In genomic region chr8:46931267-46931666, GRCm38 (mm10) we compare ENCODE assay signal across 23 mouse cellular contexts. TPM values are rescaled to one million over a fixed set of nuclear protein-coding genes. Genes with fewer than 3 reads are reported as not detected.
DNase-seq lines count a peak whose midpoint lies in the region; ATAC-seq and TF ChIP-seq lines count a peak whose summit lies in the region.
"Had no signal": no experiment of that assay in that cellular context is flagged by ENCODE, and none has a peak within 500 bp of the region (broad histone marks: within the 10 kb centered on the region; RNA-seq: fewer than 3 reads in every experiment).

No protein-coding gene starts in this region.

- no peak for TF ChIP-seq CTCF in heart, adult 2 months (IDR thresholded peaks at IDR 0.05)
- no peak for TF ChIP-seq CTCF in stomach, postnatal 0 days (IDR thresholded peaks at IDR 0.05; ENCODE audit: low read depth)

- intact Hi-C loops in heart, adult 2 months (cut with DNase I), result loop anchor here (5.0 kb wide), 2 partner anchors 39 to 84 kb away; no protein-coding TSS in a partner anchor

- H3K9me3 ChIP-seq in stomach, embryonic 15.5 days, result no peaks in the 10 kb centered on the region
- H3K9me3 ChIP-seq in stomach, postnatal 0 days (ENCODE audit: control insufficient read depth, low read length), result no peaks in the 10 kb centered on the region
- H3K9me3 ChIP-seq: intestine, embryonic 15.5 days; limb, embryonic 10.5 days; midbrain, embryonic 15.5 days had no signal

- WGBS in heart, adult 2 months, result 84% methylated on average over 6 of the region's 6 CpGs
- WGBS in stomach, embryonic 15.5 days, result 86% methylated on average over 6 of the region's 6 CpGs
- 80% methylated on average over 6 of the region's 6 CpGs for WGBS in stomach, postnatal 0 days

- TF ChIP-seq POLR2A in heart, adult 2 months (IDR thresholded peaks at IDR 0.05; ENCODE audit: insufficient read depth, low read depth, low read length), result no peak

- H3K4me3 ChIP-seq in heart, adult 2 months, result no peak overlapping the region
- no peak overlapping the region for H3K4me3 ChIP-seq in stomach, embryonic 15.5 days (replicated peaks)
- no peak overlapping the region for H3K4me3 ChIP-seq in stomach, postnatal 0 days (ENCODE audit: low read depth, low read length)
- H3K4me3 ChIP-seq: gastrocnemius, adult 2 months; intestine, embryonic 15.5 days; layer of hippocampus, adult 2 months; left cerebral cortex, adult 2 months; limb, embryonic 10.5 days; midbrain, embryonic 15.5 days had no signal

- DNase-seq in heart, adult 2 months, result no peak
- DNase-seq in heart, postnatal 4 days, result no peak
- DNase-seq in stomach, postnatal 0 days (ENCODE audit: low spot score), result no peak
- no peak for DNase-seq in right cerebral cortex, postnatal 25 days
- DNase-seq in ovary, postnatal 10 days (ENCODE audit: low spot score), result no peak
- DNase-seq: adrenal gland, postnatal 36 days; cerebellum, adult 9-11 months; gastrocnemius, adult 2 months; right cerebral cortex, adult 18-20 months; spleen, adult 18-20 months; thymus, postnatal 4 days had no signal

- no peak for TF ChIP-seq EP300 in heart, adult 2 months (IDR thresholded peaks at IDR 0.05; ENCODE audit: insufficient read depth, low read depth, low read length)
- no peak for TF ChIP-seq EP300 in stomach, postnatal 0 days (optimal IDR thresholded peaks at IDR 0.05)

- H3K9ac ChIP-seq in heart, adult 2 months (ENCODE audit: low read depth, low read length), result no peak overlapping the region
- H3K9ac ChIP-seq in stomach, embryonic 15.5 days, result no peak overlapping the region
- no peak overlapping the region for H3K9ac ChIP-seq in stomach, postnatal 0 days (ENCODE audit: low read length)
- H3K9ac ChIP-seq: hindbrain, embryonic 14.5 days; intestine, embryonic 15.5 days; liver, embryonic 14.5 days; midbrain, embryonic 15.5 days had no signal

- no peaks in the 10 kb centered on the region for H3K36me3 ChIP-seq in heart, adult 2 months (ENCODE audit: control insufficient read depth, insufficient read depth, low read length)
- no peaks in the 10 kb centered on the region for H3K36me3 ChIP-seq in stomach, embryonic 15.5 days
- H3K36me3 ChIP-seq in stomach, postnatal 0 days (ENCODE audit: control insufficient read depth, insufficient read depth, low read length), result no peaks in the 10 kb centered on the region
- H3K36me3 ChIP-seq: intestine, embryonic 15.5 days; limb, embryonic 10.5 days; midbrain, embryonic 15.5 days had no signal

- no peaks in the 10 kb centered on the region for H3K79me2 ChIP-seq in heart, adult 2 months (replicated peaks; ENCODE audit: control insufficient read depth, insufficient read depth, low read length)

- ATAC-seq in stomach, embryonic 15.5 days (ENCODE audit: insufficient read depth, low FRiP score, low read depth), result no peak
- no peak for ATAC-seq in stomach, postnatal 0 days (ENCODE audit: low FRiP score, low TSS enrichment)
- peak; percentile 56 for ATAC-seq in megakaryocyte, adult 5-6 weeks (ENCODE audit: poor library complexity, severe bottlenecking)
- ATAC-seq: activated CD4-positive, CD25-positive, alpha-beta regulatory T cell, adult 4 months; forebrain, embryonic 16.5 days; intestine, embryonic 15.5 days; midbrain, embryonic 15.5 days; Patski had no signal

- peaks cover 3% of the 10 kb centered on the region for H3K4me1 ChIP-seq in heart, adult 2 months (ENCODE audit: control insufficient read depth, insufficient read depth, low read length)
- no peaks in the 10 kb centered on the region; the same call in 1 of the 2 replicates for H3K4me1 ChIP-seq in stomach, embryonic 15.5 days
- no peaks in the 10 kb centered on the region for H3K4me1 ChIP-seq in stomach, postnatal 0 days (replicated peaks; ENCODE audit: control insufficient read depth, insufficient read depth)
- H3K4me1 ChIP-seq: midbrain, embryonic 15.5 days had no signal

- no peaks in the 10 kb centered on the region for H3K27me3 ChIP-seq in heart, adult 2 months (ENCODE audit: control insufficient read depth, insufficient read depth, low read length)
- H3K27me3 ChIP-seq in stomach, embryonic 15.5 days (replicated peaks), result no peaks in the 10 kb centered on the region
- H3K27me3 ChIP-seq in stomach, postnatal 0 days (ENCODE audit: control insufficient read depth, insufficient read depth, low read length), result no peaks in the 10 kb centered on the region
- H3K27me3 ChIP-seq: intestine, embryonic 15.5 days; midbrain, embryonic 15.5 days; Patski had no signal

- no peak overlapping the region for H3K4me2 ChIP-seq in stomach, embryonic 15.5 days
- no peak overlapping the region for H3K4me2 ChIP-seq in stomach, postnatal 0 days (replicated peaks; ENCODE audit: low read depth)
- H3K4me2 ChIP-seq: hindbrain, embryonic 14.5 days; intestine, embryonic 15.5 days; midbrain, embryonic 15.5 days had no signal

- H3K27ac ChIP-seq in heart, adult 2 months, result peak overlapping the region; percentile 31; the same call in 1 of the 2 replicates
- 0 out of 2 replicates have a peak overlapping the region, but pooled peaks have one; percentile 35 for H3K27ac ChIP-seq in stomach, embryonic 15.5 days
- H3K27ac ChIP-seq in stomach, postnatal 0 days (replicated peaks), result no peak overlapping the region
- H3K27ac ChIP-seq: hindbrain, embryonic 14.5 days; intestine, embryonic 15.5 days; layer of hippocampus, adult 2 months; left cerebral cortex, adult 2 months; limb, embryonic 10.5 days; liver, embryonic 14.5 days; midbrain, embryonic 15.5 days had no signal

RNA-seq across cellular contexts. Expression of gene Enpp6, which starts 55.4 kb away (rescaled TPM):
- 1 to 10 TPM; 2.9 to 3.5 TPM for total RNA-seq in heart, adult 2 months (2021)
- 5.9 and 7.7 TPM in 2 replicates for polyA plus RNA-seq in heart, adult 2 months (2012; rRNA removed)
- 10 to 100 TPM in 1 of 2 experiments, 1 to 10 TPM in 1; 9.7 to 11.2 TPM for total RNA-seq in heart, postnatal 4 days (2021)
- polyA plus RNA-seq in stomach, embryonic 15.5 days (2015; fragmentation: Nextera tagmentation; extraction: Ambion mirVana), result 0.31 and 0.77 TPM in 2 replicates
- polyA plus RNA-seq in stomach, postnatal 0 days (2015; fragmentation: Nextera tagmentation; extraction: Ambion mirVana), result 0.16 and 0.40 TPM in 2 replicates
- total RNA-seq in megakaryocyte, adult 5-6 weeks (2015), result not detected in 2 replicates
- 0.20 TPM in 1 of 2 replicates, not detected in the other for total RNA-seq in megakaryocyte, adult 5-6 weeks (2017)
- polyA plus RNA-seq: midbrain, embryonic 15.5 days had no signal
